Mouse (Mus musculus): ENCODE measurements at regions not wholly inside any gene's neighbourhood (a gene's known extent, or its start where the extent isn't known, plus 50 kb on each side); places are given as distances from the start of the nearest gene placed in this dataset.
A peak's percentile ranks its signal among the peaks of the same experiment; 100 is the strongest.

GRCm38 (mm10) chr16:77461459-77461858, 140.4 kb downstream of the Gm11146 start:
- Histone ChIP-seq H3K4me3 (no peak overlapping the region), H3K4me2 (no peak overlapping the region), H3K4me1 (replicated peaks) (no peaks in the 10 kb centered on the region), H3K27me3 (replicated peaks) (no peaks in the 10 kb centered on the region), H3K36me3 (no peaks in the 10 kb centered on the region), H3K27ac (ENCODE audit: poor library complexity, severe bottlenecking) (no peak overlapping the region), H3K9me3 (replicated peaks) (no peaks in the 10 kb centered on the region), H3K9ac (no peak overlapping the region)
- no peak for ATAC-seq (ENCODE audit: insufficient number of reproducible peaks, low FRiP score)
- WGBS = 81% methylated on average over 1 of the region's 1 CpGs

- Histone ChIP-seq H3K27ac (ENCODE audit: poor library complexity, severe bottlenecking) (no peak overlapping the region), H3K27me3 (replicated peaks) (no peaks in the 10 kb centered on the region), H3K4me1 (replicated peaks) (no peaks in the 10 kb centered on the region), H3K4me2 (no peak overlapping the region), H3K9ac (no peak overlapping the region), H3K9me3 (replicated peaks) (no peaks in the 10 kb centered on the region), H3K36me3 (no peaks in the 10 kb centered on the region), H3K4me3 (no peak overlapping the region)
- WGBS = 69% methylated on average over 2 of the region's 2 CpGs
- no peak for ATAC-seq (ENCODE audit: insufficient number of reproducible peaks, low FRiP score)
Observed at GRCm38 (mm10) chr16:77459651-77460050, 142.2 kb downstream of the Gm11146 start.

GRCm38 (mm10) chr16:77444647-77445046, 157.2 kb downstream of the Gm11146 start:
- Histone ChIP-seq H3K27me3 (replicated peaks) (no peaks in the 10 kb centered on the region), H3K9ac (no peak overlapping the region), H3K4me2 (no peak overlapping the region), H3K36me3 (no peaks in the 10 kb centered on the region), H3K4me1 (replicated peaks) (peaks cover 3% of the 10 kb centered on the region), H3K27ac (ENCODE audit: poor library complexity, severe bottlenecking) (no peak overlapping the region), H3K4me3 (no peak overlapping the region), H3K9me3 (replicated peaks) (no peaks in the 10 kb centered on the region)
- WGBS = 88% methylated on average over 6 of the region's 6 CpGs
- no peak for ATAC-seq (ENCODE audit: insufficient number of reproducible peaks, low FRiP score)

GRCm38 (mm10) chr16:77444006-77444405, 157.9 kb downstream of the Gm11146 start:
- H3K4me1 ChIP-seq (replicated peaks) = peaks cover 3% of the 10 kb centered on the region
- no peaks in the 10 kb centered on the region for H3K36me3 ChIP-seq
- peak; percentile 57; the same call in 1 of the 2 replicates for ATAC-seq (ENCODE audit: insufficient number of reproducible peaks, low FRiP score)
- 32% methylated on average over 4 of the region's 4 CpGs for WGBS
- no peak overlapping the region for H3K27ac ChIP-seq (ENCODE audit: poor library complexity, severe bottlenecking)
- no peaks in the 10 kb centered on the region for H3K9me3 ChIP-seq (replicated peaks)
- H3K4me3 ChIP-seq = no peak overlapping the region
- no peak overlapping the region for H3K9ac ChIP-seq
- H3K27me3 ChIP-seq (replicated peaks) = no peaks in the 10 kb centered on the region
- no peak overlapping the region for H3K4me2 ChIP-seq

GRCm38 (mm10) chr16:77443318-77443717, 158.6 kb downstream of the Gm11146 start:
- ATAC-seq (ENCODE audit: insufficient number of reproducible peaks, low FRiP score) = no peak
- Histone ChIP-seq H3K9ac (no peak overlapping the region), H3K9me3 (replicated peaks) (no peaks in the 10 kb centered on the region), H3K27ac (ENCODE audit: poor library complexity, severe bottlenecking) (no peak overlapping the region), H3K4me2 (no peak overlapping the region), H3K36me3 (no peaks in the 10 kb centered on the region), H3K4me1 (replicated peaks) (peaks cover 3% of the 10 kb centered on the region), H3K27me3 (replicated peaks) (no peaks in the 10 kb centered on the region), H3K4me3 (no peak overlapping the region)
- WGBS = 76% methylated on average over 5 of the region's 5 CpGs

GRCm38 (mm10) chr16:77442866-77443265, 159.0 kb downstream of the Gm11146 start:
- Histone ChIP-seq H3K4me3 (no peak overlapping the region), H3K4me1 (replicated peaks) (peaks cover 3% of the 10 kb centered on the region), H3K4me2 (no peak overlapping the region), H3K27me3 (replicated peaks) (no peaks in the 10 kb centered on the region), H3K27ac (ENCODE audit: poor library complexity, severe bottlenecking) (no peak overlapping the region), H3K9me3 (replicated peaks) (no peaks in the 10 kb centered on the region), H3K36me3 (no peaks in the 10 kb centered on the region), H3K9ac (no peak overlapping the region)
- 88% methylated on average over 6 of the region's 6 CpGs for WGBS
- ATAC-seq (ENCODE audit: insufficient number of reproducible peaks, low FRiP score) = no peak

- WGBS = 71% methylated on average over 4 of the region's 4 CpGs
- ATAC-seq (ENCODE audit: insufficient number of reproducible peaks, low FRiP score) = no peak
- Histone ChIP-seq H3K27ac (ENCODE audit: poor library complexity, severe bottlenecking) (no peak overlapping the region), H3K4me1 (replicated peaks) (0 out of 2 replicates have a peak, but pooled peaks cover 2% of the 10 kb centered on the region), H3K27me3 (replicated peaks) (no peaks in the 10 kb centered on the region), H3K36me3 (no peaks in the 10 kb centered on the region), H3K4me3 (no peak overlapping the region), H3K4me2 (no peak overlapping the region), H3K9ac (no peak overlapping the region), H3K9me3 (replicated peaks) (no peaks in the 10 kb centered on the region)
Observed at GRCm38 (mm10) chr16:77431345-77431744, 170.5 kb downstream of the Gm11146 start.

- H3K4me1 ChIP-seq (replicated peaks) = peaks cover 11% of the 10 kb centered on the region; the same call in 1 of the 2 replicates
- 77% methylated on average over 12 of the region's 12 CpGs for WGBS
- no peak overlapping the region for H3K9ac ChIP-seq
- no peak for ATAC-seq (ENCODE audit: insufficient number of reproducible peaks, low FRiP score)
- no peak overlapping the region for H3K4me2 ChIP-seq
- H3K36me3 ChIP-seq = no peaks in the 10 kb centered on the region
- no peaks in the 10 kb centered on the region for H3K9me3 ChIP-seq (replicated peaks)
- no peak overlapping the region for H3K4me3 ChIP-seq
- H3K27me3 ChIP-seq (replicated peaks) = no peaks in the 10 kb centered on the region
- no peak overlapping the region for H3K27ac ChIP-seq (ENCODE audit: poor library complexity, severe bottlenecking)
Observed at GRCm38 (mm10) chr16:77422385-77423363, 179.2 kb downstream of the Gm11146 start.

GRCm38 (mm10) chr16:77421591-77422024, 180.3 kb downstream of the Gm11146 start:
- no peak for ATAC-seq (ENCODE audit: insufficient number of reproducible peaks, low FRiP score)
- no peaks in the 10 kb centered on the region for H3K36me3 ChIP-seq
- H3K4me2 ChIP-seq = no peak overlapping the region
- no peak overlapping the region for H3K4me3 ChIP-seq
- H3K9me3 ChIP-seq (replicated peaks) = no peaks in the 10 kb centered on the region
- 52% methylated on average over 10 of the region's 10 CpGs for WGBS
- peaks cover 12% of the 10 kb centered on the region; the same call in 1 of the 2 replicates for H3K4me1 ChIP-seq (replicated peaks)
- no peak overlapping the region for H3K27ac ChIP-seq (ENCODE audit: poor library complexity, severe bottlenecking)
- H3K27me3 ChIP-seq (replicated peaks) = no peaks in the 10 kb centered on the region
- H3K9ac ChIP-seq = no peak overlapping the region

GRCm38 (mm10) chr16:77421001-77421400, 180.9 kb downstream of the Gm11146 start:
- H3K27ac ChIP-seq (ENCODE audit: poor library complexity, severe bottlenecking) = no peak overlapping the region
- H3K27me3 ChIP-seq (replicated peaks) = no peaks in the 10 kb centered on the region
- no peak overlapping the region for H3K9ac ChIP-seq
- H3K4me2 ChIP-seq = no peak overlapping the region
- WGBS = 73% methylated on average over 6 of the region's 6 CpGs
- H3K36me3 ChIP-seq = no peaks in the 10 kb centered on the region
- H3K9me3 ChIP-seq (replicated peaks) = no peaks in the 10 kb centered on the region
- ATAC-seq (ENCODE audit: insufficient number of reproducible peaks, low FRiP score) = no peak
- H3K4me1 ChIP-seq (replicated peaks) = peaks cover 12% of the 10 kb centered on the region; the same call in 1 of the 2 replicates
- no peak overlapping the region for H3K4me3 ChIP-seq

GRCm38 (mm10) chr16:77420136-77420860, 181.6 kb downstream of the Gm11146 start:
- Histone ChIP-seq H3K4me1 (replicated peaks) (peaks cover 12% of the 10 kb centered on the region; the same call in 1 of the 2 replicates), H3K4me2 (no peak overlapping the region), H3K4me3 (no peak overlapping the region), H3K36me3 (no peaks in the 10 kb centered on the region), H3K9me3 (replicated peaks) (no peaks in the 10 kb centered on the region), H3K27me3 (replicated peaks) (no peaks in the 10 kb centered on the region), H3K27ac (ENCODE audit: poor library complexity, severe bottlenecking) (no peak overlapping the region), H3K9ac (no peak overlapping the region)
- 76% methylated on average over 8 of the region's 8 CpGs for WGBS
- no peak for ATAC-seq (ENCODE audit: insufficient number of reproducible peaks, low FRiP score)

All from heart, embryonic 12.5 days (tissue).